ENCODE assay signal across 25 mouse cellular contexts in genomic region chr9:103168771-103169170, GRCm38 (mm10). TPM values are rescaled to one million over a fixed set of nuclear protein-coding genes. Genes with fewer than 3 reads are reported as not detected.
DNase-seq lines count a peak whose midpoint lies in the region; ATAC-seq and TF ChIP-seq lines count a peak whose summit lies in the region.
"Had no signal": no experiment of that assay in that cellular context is flagged by ENCODE, and none has a peak within 500 bp of the region (broad histone marks: within the 10 kb centered on the region; RNA-seq: fewer than 3 reads in every experiment).

No protein-coding gene starts in this region.

- H3K27ac ChIP-seq in hindbrain, embryonic 13.5 days, result peak overlapping the region; percentile 52; the same call in 1 of the 2 replicates
- H3K27ac ChIP-seq in hindbrain, embryonic 14.5 days, result no peak overlapping the region
- peak overlapping the region; percentile 26; the same call in 1 of the 2 replicates for H3K27ac ChIP-seq in left cerebral cortex, adult 2 months
- H3K27ac ChIP-seq: embryonic facial prominence, embryonic 10.5 days; embryonic facial prominence, embryonic 13.5 days; forebrain, embryonic 12.5 days; forebrain, embryonic 15.5 days; gastrocnemius, adult 2 months; hindbrain, embryonic 15.5 days; intestine, embryonic 15.5 days had no signal

- H3K9ac ChIP-seq in hindbrain, embryonic 13.5 days, result no peak overlapping the region
- H3K9ac ChIP-seq in hindbrain, embryonic 14.5 days, result no peak overlapping the region
- H3K9ac ChIP-seq: embryonic facial prominence, embryonic 13.5 days; forebrain, embryonic 12.5 days; forebrain, embryonic 15.5 days; hindbrain, embryonic 15.5 days; intestine, embryonic 15.5 days had no signal

- H3K4me2 ChIP-seq in hindbrain, embryonic 13.5 days, result no peak overlapping the region
- H3K4me2 ChIP-seq in hindbrain, embryonic 14.5 days (replicated peaks), result no peak overlapping the region
- H3K4me2 ChIP-seq: embryonic facial prominence, embryonic 13.5 days; forebrain, embryonic 12.5 days; forebrain, embryonic 15.5 days; heart, embryonic 11.5 days; hindbrain, embryonic 15.5 days; intestine, embryonic 15.5 days had no signal

- no peak for TF ChIP-seq CTCF in left cerebral cortex, adult 2 months (IDR thresholded peaks at IDR 0.05)

- no peaks in the 10 kb centered on the region for H3K9me3 ChIP-seq in hindbrain, embryonic 13.5 days
- no peaks in the 10 kb centered on the region for H3K9me3 ChIP-seq in hindbrain, embryonic 14.5 days (ENCODE audit: control insufficient read depth, low read length)
- H3K9me3 ChIP-seq: embryonic facial prominence, embryonic 10.5 days; embryonic facial prominence, embryonic 13.5 days; forebrain, embryonic 12.5 days; forebrain, embryonic 15.5 days; hindbrain, embryonic 15.5 days; intestine, embryonic 15.5 days had no signal

- H3K27me3 ChIP-seq in hindbrain, embryonic 13.5 days, result no peaks in the 10 kb centered on the region
- H3K27me3 ChIP-seq in hindbrain, embryonic 14.5 days (ENCODE audit: control insufficient read depth, insufficient read depth, low read length), result no peaks in the 10 kb centered on the region
- H3K27me3 ChIP-seq: embryonic facial prominence, embryonic 13.5 days; forebrain, embryonic 12.5 days; forebrain, embryonic 15.5 days; hindbrain, embryonic 15.5 days; intestine, embryonic 15.5 days had no signal

- peaks cover 14% of the 10 kb centered on the region; the same call in 1 of the 2 replicates for H3K4me1 ChIP-seq in hindbrain, embryonic 13.5 days (replicated peaks)
- no peaks in the 10 kb centered on the region for H3K4me1 ChIP-seq in hindbrain, embryonic 14.5 days (replicated peaks; ENCODE audit: control insufficient read depth, insufficient read depth, low read length)
- H3K4me1 ChIP-seq: embryonic facial prominence, embryonic 13.5 days; forebrain, embryonic 12.5 days; forebrain, embryonic 15.5 days; intestine, embryonic 15.5 days had no signal

- 73% methylated on average over 7 of the region's 7 CpGs for WGBS in hindbrain, embryonic 13.5 days
- 75% methylated on average over 7 of the region's 7 CpGs for WGBS in hindbrain, embryonic 14.5 days

- intact Hi-C loops in left cerebral cortex, adult 2 months (cut with DNase I), result no loop called here
- intact Hi-C loops in left cerebral cortex, postnatal 10 days (cut with DNase I), result no loop called here

- H3K4me3 ChIP-seq in hindbrain, embryonic 13.5 days, result no peak overlapping the region
- no peak overlapping the region for H3K4me3 ChIP-seq in hindbrain, embryonic 14.5 days (replicated peaks; ENCODE audit: low read length)
- no peak overlapping the region for H3K4me3 ChIP-seq in left cerebral cortex, adult 2 months
- H3K4me3 ChIP-seq: embryonic facial prominence, embryonic 10.5 days; embryonic facial prominence, embryonic 13.5 days; erythroblast, embryonic 14.5 days; forebrain, embryonic 12.5 days; forebrain, embryonic 15.5 days; gastrocnemius, adult 2 months; hindbrain, embryonic 15.5 days; intestine, embryonic 15.5 days had no signal

- DNase-seq in hindbrain, embryonic 14.5 days (ENCODE audit: low spot score), result no peak
- DNase-seq in left cerebral cortex, adult 2 months (ENCODE audit: extremely low spot score in 1 of 2, low spot score in 2 of 2), result no peak
- DNase-seq in left cerebral cortex, postnatal 10 days (ENCODE audit: extremely low spot score in 1 of 2, low spot score in 2 of 2), result no peak
- DNase-seq in right cerebral cortex, adult 2 months (ENCODE audit: low spot score in 2 of 2), result peak; percentile 45 to 62
- DNase-seq in right cerebral cortex, postnatal 10 days (ENCODE audit: low spot score in 2 of 2), result no peak
- DNase-seq: adrenal gland, adult 2 months; adrenal gland, postnatal 14 days; cerebellum, adult 11-12 months; cerebellum, adult 8-10 months; cerebellum, postnatal 36 days; embryo, embryonic 11 days; gastrocnemius, adult 2 months; gastrocnemius, postnatal 14 days; heart, adult 11 months had no signal

- peaks cover 91% of the 10 kb centered on the region for H3K36me3 ChIP-seq in hindbrain, embryonic 13.5 days
- H3K36me3 ChIP-seq in hindbrain, embryonic 14.5 days (replicated peaks; ENCODE audit: control insufficient read depth, insufficient read depth), result peaks cover 58% of the 10 kb centered on the region
- H3K36me3 ChIP-seq: embryonic facial prominence, embryonic 13.5 days; intestine, embryonic 15.5 days had no signal

- ATAC-seq in hindbrain, embryonic 13.5 days (ENCODE audit: low FRiP score), result no peak
- ATAC-seq in hindbrain, embryonic 14.5 days (ENCODE audit: low FRiP score), result no peak
- ATAC-seq: CD4-positive, CD25-positive, alpha-beta regulatory T cell, adult 4 months; forebrain, embryonic 15.5 days had no signal

RNA-seq across cellular contexts. Expression of gene Srprb, which starts 33.2 kb away (rescaled TPM):
- polyA plus RNA-seq in hindbrain, embryonic 13.5 days (2015; fragmentation: Nextera tagmentation; extraction: Ambion mirVana), result 48.9 and 51.0 TPM in 2 replicates
- 54.1 and 64.9 TPM in 2 replicates for polyA plus RNA-seq in hindbrain, embryonic 14.5 days (2014; fragmentation: Nextera tagmentation; extraction: Ambion mirVana)
- 10 to 100 TPM; 17.6 to 20.5 TPM for total RNA-seq in left cerebral cortex, adult 2 months (2021)
- 10 to 100 TPM; 20.9 to 22.4 TPM for total RNA-seq in left cerebral cortex, postnatal 10 days (2021)

RNA-seq across cellular contexts. Expression of gene Rab6b, which starts 57.2 kb away (rescaled TPM):
- polyA plus RNA-seq in hindbrain, embryonic 13.5 days (2015; fragmentation: Nextera tagmentation; extraction: Ambion mirVana), result 80.2 and 83.1 TPM in 2 replicates
- 80.7 and 92.0 TPM in 2 replicates for polyA plus RNA-seq in hindbrain, embryonic 14.5 days (2014; fragmentation: Nextera tagmentation; extraction: Ambion mirVana)
- 100 to 1,000 TPM; 605 to 610 TPM for total RNA-seq in left cerebral cortex, adult 2 months (2021)
- total RNA-seq in left cerebral cortex, postnatal 10 days (2021), result 100 to 1,000 TPM; 623 to 633 TPM
- total RNA-seq: MEL had no signal
- polyA plus RNA-seq: erythroblast, embryonic 14.5 days had no signal

Comparison
In these comparisons a context has a peak if more than half of its experiments do, and no peak if none do; other contexts are left out.
1. DNase-seq: peak in right cerebral cortex, adult 2 months (2 of 2); none in hindbrain, embryonic 14.5 days (single experiment), left cerebral cortex, adult 2 months (0 of 2), left cerebral cortex, postnatal 10 days (0 of 2) and right cerebral cortex, postnatal 10 days (0 of 2).